Mouse (Mus musculus): ENCODE measurements around the gene Dlg1. TPM values are rescaled to one million over a fixed set of nuclear protein-coding genes. Genes with fewer than 3 reads are reported as not detected.

Dlg1 gene
- polyA plus RNA-seq, 1 experiment, result 109 TPM

- TF ChIP-seq CTCF (IDR thresholded peaks at IDR 0.05; ENCODE audit: extremely low read depth, insufficient read depth, low read length), result no peak
- TF ChIP-seq POLR2A (IDR thresholded peaks at IDR 0.05; ENCODE audit: extremely low read depth, insufficient read depth, low read length), result no peak
- Histone ChIP-seq H3K4me3 (ENCODE audit: insufficient read depth, low read length) (no peak overlapping the region), H3K4me1 (ENCODE audit: control insufficient read depth, insufficient read depth, low read length) (peaks cover 13% of the 10 kb centered on the region), H3K27ac (ENCODE audit: insufficient read depth, low read length) (no peak overlapping the region)
Measured at GRCm38 (mm10) chr16:31901886-31902285, 238.6 kb downstream of the Dlg1 start.

GRCm38 (mm10) chr16:31903239-31903638 is 240.0 kb downstream of the Dlg1 start:
- Histone ChIP-seq H3K27ac (ENCODE audit: insufficient read depth, low read length) (no peak overlapping the region), H3K4me3 (ENCODE audit: insufficient read depth, low read length) (no peak overlapping the region), H3K4me1 (ENCODE audit: control insufficient read depth, insufficient read depth, low read length) (peaks cover 3% of the 10 kb centered on the region; the same call in 1 of the 2 replicates)
- TF ChIP-seq POLR2A (IDR thresholded peaks at IDR 0.05; ENCODE audit: extremely low read depth, insufficient read depth, low read length) (no peak), CTCF (IDR thresholded peaks at IDR 0.05; ENCODE audit: extremely low read depth, insufficient read depth, low read length) (no peak)

GRCm38 (mm10) chr16:31905331-31905730 is 242.1 kb downstream of the Dlg1 start:
- H3K27ac ChIP-seq (ENCODE audit: insufficient read depth, low read length), result peak overlapping the region; percentile 54; the same call in 1 of the 2 replicates

GRCm38 (mm10) chr16:31905891-31906825 is 242.9 kb downstream of the Dlg1 start:
- peak overlapping the region; percentile 54 for H3K27ac ChIP-seq (ENCODE audit: insufficient read depth, low read length)
- TF ChIP-seq CTCF (IDR thresholded peaks at IDR 0.05; ENCODE audit: extremely low read depth, insufficient read depth, low read length) (no peak), POLR2A (IDR thresholded peaks at IDR 0.05; ENCODE audit: extremely low read depth, insufficient read depth, low read length) (0 out of 2 replicates have a peak, but pooled peaks have one; percentile 20)
- no peak overlapping the region for H3K4me3 ChIP-seq (ENCODE audit: insufficient read depth, low read length)
- peaks cover 5% of the 10 kb centered on the region; the same call in 1 of the 2 replicates for H3K4me1 ChIP-seq (ENCODE audit: control insufficient read depth, insufficient read depth, low read length)

More at GRCm38 (mm10) chr16:31905331-31905730, 242.1 kb downstream of the Dlg1 start:
- Histone ChIP-seq H3K4me3 (ENCODE audit: insufficient read depth, low read length) (no peak overlapping the region), H3K4me1 (ENCODE audit: control insufficient read depth, insufficient read depth, low read length) (peaks cover 5% of the 10 kb centered on the region; the same call in 1 of the 2 replicates)
- TF ChIP-seq CTCF (IDR thresholded peaks at IDR 0.05; ENCODE audit: extremely low read depth, insufficient read depth, low read length) (peak; percentile 36; the same call in 1 of the 2 replicates), POLR2A (IDR thresholded peaks at IDR 0.05; ENCODE audit: extremely low read depth, insufficient read depth, low read length) (no peak)

- peak overlapping the region; percentile 54; the same call in 1 of the 2 replicates for H3K27ac ChIP-seq (ENCODE audit: insufficient read depth, low read length)
- peaks cover 5% of the 10 kb centered on the region; the same call in 1 of the 2 replicates for H3K4me1 ChIP-seq (ENCODE audit: control insufficient read depth, insufficient read depth, low read length)
- no peak overlapping the region for H3K4me3 ChIP-seq (ENCODE audit: insufficient read depth, low read length)
- TF ChIP-seq CTCF (IDR thresholded peaks at IDR 0.05; ENCODE audit: extremely low read depth, insufficient read depth, low read length), result no peak
- no peak for TF ChIP-seq POLR2A (IDR thresholded peaks at IDR 0.05; ENCODE audit: extremely low read depth, insufficient read depth, low read length)
Measured at GRCm38 (mm10) chr16:31906896-31907295, 243.7 kb downstream of the Dlg1 start.

GRCm38 (mm10) chr16:31908959-31909358 is 245.7 kb downstream of the Dlg1 start:
- TF ChIP-seq POLR2A (IDR thresholded peaks at IDR 0.05; ENCODE audit: extremely low read depth, insufficient read depth, low read length), result 0 out of 2 replicates have a peak, but pooled peaks have one; percentile 28
- TF ChIP-seq CTCF (IDR thresholded peaks at IDR 0.05; ENCODE audit: extremely low read depth, insufficient read depth, low read length), result no peak
- peak overlapping the region; percentile 85 for H3K27ac ChIP-seq (ENCODE audit: insufficient read depth, low read length)
- no peak overlapping the region for H3K4me3 ChIP-seq (ENCODE audit: insufficient read depth, low read length)

GRCm38 (mm10) chr16:31910281-31910847 is 247.1 kb downstream of the Dlg1 start:
- Histone ChIP-seq H3K27ac (ENCODE audit: insufficient read depth, low read length) (no peak overlapping the region), H3K4me1 (ENCODE audit: control insufficient read depth, insufficient read depth, low read length) (peaks cover 5% of the 10 kb centered on the region; the same call in 1 of the 2 replicates), H3K4me3 (ENCODE audit: insufficient read depth, low read length) (no peak overlapping the region)
- TF ChIP-seq POLR2A (IDR thresholded peaks at IDR 0.05; ENCODE audit: extremely low read depth, insufficient read depth, low read length), result no peak
- TF ChIP-seq CTCF (IDR thresholded peaks at IDR 0.05; ENCODE audit: extremely low read depth, insufficient read depth, low read length), result no peak

More at GRCm38 (mm10) chr16:31908959-31909358, 245.7 kb downstream of the Dlg1 start:
- peaks cover 5% of the 10 kb centered on the region; the same call in 1 of the 2 replicates for H3K4me1 ChIP-seq (ENCODE audit: control insufficient read depth, insufficient read depth, low read length)

GRCm38 (mm10) chr16:31917776-31918175 is 254.5 kb downstream of the Dlg1 start:
- no peak overlapping the region for H3K4me3 ChIP-seq (ENCODE audit: insufficient read depth, low read length)
- no peak overlapping the region for H3K27ac ChIP-seq (ENCODE audit: insufficient read depth, low read length)

GRCm38 (mm10) chr16:31918248-31918724 is 255.0 kb downstream of the Dlg1 start:
- Histone ChIP-seq H3K27ac (ENCODE audit: insufficient read depth, low read length) (no peak overlapping the region), H3K4me3 (ENCODE audit: insufficient read depth, low read length) (no peak overlapping the region), H3K4me1 (ENCODE audit: control insufficient read depth, insufficient read depth, low read length) (no peaks in the 10 kb centered on the region)
- peak; percentile 97 for TF ChIP-seq CTCF (IDR thresholded peaks at IDR 0.05; ENCODE audit: extremely low read depth, insufficient read depth, low read length)
- no peak for TF ChIP-seq POLR2A (IDR thresholded peaks at IDR 0.05; ENCODE audit: extremely low read depth, insufficient read depth, low read length)

More at GRCm38 (mm10) chr16:31917776-31918175, 254.5 kb downstream of the Dlg1 start:
- no peak for TF ChIP-seq POLR2A (IDR thresholded peaks at IDR 0.05; ENCODE audit: extremely low read depth, insufficient read depth, low read length)
- TF ChIP-seq CTCF (IDR thresholded peaks at IDR 0.05; ENCODE audit: extremely low read depth, insufficient read depth, low read length), result no peak
- H3K4me1 ChIP-seq (ENCODE audit: control insufficient read depth, insufficient read depth, low read length), result no peaks in the 10 kb centered on the region
